Mouse (Mus musculus): Measurements from ENCODE around the gene Lmnb2. TPM values are rescaled to one million over a fixed set of nuclear protein-coding genes. Genes with fewer than 3 reads are reported as not detected.

Gene Lmnb2
- polyA plus RNA-seq, 1 experiment = 44.2 TPM

GRCm38 (mm10) chr10:80925472-80925871, 7.4 kb upstream of the Lmnb2 start:
- 79% methylated on average over 3 of the region's 3 CpGs for whole genome bisulfite sequencing
- DNase-seq = no peak
- TF ChIP-seq POLR2A (IDR thresholded peaks at IDR 0.05; ENCODE audit: control insufficient read depth, extremely low read depth, insufficient read depth, low read length, poor library complexity) = no peak
- TF ChIP-seq CTCF (IDR thresholded peaks at IDR 0.05; ENCODE audit: borderline replicate concordance, control insufficient read depth, extremely low read depth, insufficient read depth, low read length, poor library complexity) = no peak

GRCm38 (mm10) chr10:80921923-80922322, 3.9 kb upstream of the Lmnb2 start:
- Histone ChIP-seq H3K27me3 (ENCODE audit: control insufficient read depth, insufficient read depth, low read length) (no peaks in the 10 kb centered on the region), H3K27ac (ENCODE audit: control insufficient read depth, insufficient read depth, low read length) (no peak overlapping the region), H3K36me3 (ENCODE audit: control insufficient read depth, insufficient read depth, low read length) (no peaks in the 10 kb centered on the region), H3K4me3 (ENCODE audit: control insufficient read depth, insufficient read depth, low read length) (no peak overlapping the region), H3K4me1 (replicated peaks; ENCODE audit: control insufficient read depth, insufficient read depth, low read length) (peaks cover 25% of the 10 kb centered on the region)
- DNase-seq = no peak
- TF ChIP-seq CTCF (IDR thresholded peaks at IDR 0.05; ENCODE audit: borderline replicate concordance, control insufficient read depth, extremely low read depth, insufficient read depth, low read length, poor library complexity) (no peak), POLR2A (IDR thresholded peaks at IDR 0.05; ENCODE audit: control insufficient read depth, extremely low read depth, insufficient read depth, low read length, poor library complexity) (no peak)
- 24% methylated on average over 16 of the region's 16 CpGs for WGBS

More at GRCm38 (mm10) chr10:80925472-80925871, 7.4 kb upstream of the Lmnb2 start:
- no peak overlapping the region for H3K27ac ChIP-seq (ENCODE audit: control insufficient read depth, insufficient read depth, low read length)
- H3K27me3 ChIP-seq (ENCODE audit: control insufficient read depth, insufficient read depth, low read length) = no peaks in the 10 kb centered on the region
- H3K36me3 ChIP-seq (ENCODE audit: control insufficient read depth, insufficient read depth, low read length) = no peaks in the 10 kb centered on the region
- H3K4me1 ChIP-seq (replicated peaks; ENCODE audit: control insufficient read depth, insufficient read depth, low read length) = peaks cover 32% of the 10 kb centered on the region
- no peak overlapping the region for H3K4me3 ChIP-seq (ENCODE audit: control insufficient read depth, insufficient read depth, low read length)

GRCm38 (mm10) chr10:80917336-80917778, 688 bp downstream of the Lmnb2 start:
- no peaks in the 10 kb centered on the region for H3K27me3 ChIP-seq (ENCODE audit: control insufficient read depth, insufficient read depth, low read length)
- DNase-seq = no peak
- H3K4me1 ChIP-seq (replicated peaks; ENCODE audit: control insufficient read depth, insufficient read depth, low read length) = peaks cover 38% of the 10 kb centered on the region
- no peaks in the 10 kb centered on the region for H3K36me3 ChIP-seq (ENCODE audit: control insufficient read depth, insufficient read depth, low read length)
- TF ChIP-seq POLR2A (IDR thresholded peaks at IDR 0.05; ENCODE audit: control insufficient read depth, extremely low read depth, insufficient read depth, low read length, poor library complexity) (no peak), CTCF (IDR thresholded peaks at IDR 0.05; ENCODE audit: borderline replicate concordance, control insufficient read depth, extremely low read depth, insufficient read depth, low read length, poor library complexity) (no peak)
- peak overlapping the region; percentile 88 for H3K4me3 ChIP-seq (ENCODE audit: control insufficient read depth, insufficient read depth, low read length)
- 7% methylated on average over 15 of the region's 15 CpGs for WGBS
- H3K27ac ChIP-seq (ENCODE audit: control insufficient read depth, insufficient read depth, low read length) = no peak overlapping the region

GRCm38 (mm10) chr10:80915736-80916135, 2.3 kb downstream of the Lmnb2 start:
- Histone ChIP-seq H3K36me3 (ENCODE audit: control insufficient read depth, insufficient read depth, low read length) (no peaks in the 10 kb centered on the region), H3K4me3 (ENCODE audit: control insufficient read depth, insufficient read depth, low read length) (no peak overlapping the region), H3K4me1 (replicated peaks; ENCODE audit: control insufficient read depth, insufficient read depth, low read length) (peaks cover 31% of the 10 kb centered on the region), H3K27ac (ENCODE audit: control insufficient read depth, insufficient read depth, low read length) (no peak overlapping the region), H3K27me3 (ENCODE audit: control insufficient read depth, insufficient read depth, low read length) (no peaks in the 10 kb centered on the region)
- TF ChIP-seq CTCF (IDR thresholded peaks at IDR 0.05; ENCODE audit: borderline replicate concordance, control insufficient read depth, extremely low read depth, insufficient read depth, low read length, poor library complexity) = no peak
- no peak for TF ChIP-seq POLR2A (IDR thresholded peaks at IDR 0.05; ENCODE audit: control insufficient read depth, extremely low read depth, insufficient read depth, low read length, poor library complexity)
- DNase-seq = no peak
- 99% methylated on average over 4 of the region's 4 CpGs for WGBS

- no peaks in the 10 kb centered on the region for H3K27me3 ChIP-seq (ENCODE audit: control insufficient read depth, insufficient read depth, low read length)
- H3K27ac ChIP-seq (ENCODE audit: control insufficient read depth, insufficient read depth, low read length) = no peak overlapping the region
- no peak for TF ChIP-seq POLR2A (IDR thresholded peaks at IDR 0.05; ENCODE audit: control insufficient read depth, extremely low read depth, insufficient read depth, low read length, poor library complexity)
- TF ChIP-seq CTCF (IDR thresholded peaks at IDR 0.05; ENCODE audit: borderline replicate concordance, control insufficient read depth, extremely low read depth, insufficient read depth, low read length, poor library complexity) = no peak
- no peak overlapping the region for H3K4me3 ChIP-seq (ENCODE audit: control insufficient read depth, insufficient read depth, low read length)
- H3K4me1 ChIP-seq (replicated peaks; ENCODE audit: control insufficient read depth, insufficient read depth, low read length) = peaks cover 31% of the 10 kb centered on the region
- 89% methylated on average over 2 of the region's 2 CpGs for WGBS
- no peak for DNase-seq
- no peaks in the 10 kb centered on the region for H3K36me3 ChIP-seq (ENCODE audit: control insufficient read depth, insufficient read depth, low read length)
These were observed 2.8 kb downstream of the Lmnb2 start for GRCm38 (mm10) chr10:80915260-80915659.

- no peaks in the 10 kb centered on the region for H3K27me3 ChIP-seq (ENCODE audit: control insufficient read depth, insufficient read depth, low read length)
- no peaks in the 10 kb centered on the region for H3K36me3 ChIP-seq (ENCODE audit: control insufficient read depth, insufficient read depth, low read length)
- no peak overlapping the region for H3K4me3 ChIP-seq (ENCODE audit: control insufficient read depth, insufficient read depth, low read length)
- 39% methylated on average over 5 of the region's 5 CpGs for WGBS
- DNase-seq = peak; percentile 52
- peaks cover 31% of the 10 kb centered on the region for H3K4me1 ChIP-seq (replicated peaks; ENCODE audit: control insufficient read depth, insufficient read depth, low read length)
- 0 out of 2 replicates have a peak overlapping the region, but pooled peaks have one; percentile 9 for H3K27ac ChIP-seq (ENCODE audit: control insufficient read depth, insufficient read depth, low read length)
- TF ChIP-seq POLR2A (IDR thresholded peaks at IDR 0.05; ENCODE audit: control insufficient read depth, extremely low read depth, insufficient read depth, low read length, poor library complexity) = no peak
- no peak for TF ChIP-seq CTCF (IDR thresholded peaks at IDR 0.05; ENCODE audit: borderline replicate concordance, control insufficient read depth, extremely low read depth, insufficient read depth, low read length, poor library complexity)
These were observed 3.8 kb downstream of the Lmnb2 start for GRCm38 (mm10) chr10:80914253-80914656.

Measured in thymus, adult 2 months (tissue).